Mouse (Mus musculus): ENCODE measurements around the gene Ccl6. TPM values are rescaled to one million over a fixed set of nuclear protein-coding genes. Genes with fewer than 3 reads are reported as not detected.

Ccl6 gene
- total and polyA plus RNA-seq, 2 experiments = 3.3 to 14.1 TPM

GRCm38 (mm10) chr11:83576927-83577555, 15.8 kb downstream of the Ccl6 start:
- 75% methylated on average over 4 of the region's 4 CpGs for WGBS
- Histone ChIP-seq H3K9ac (ENCODE audit: low read depth, low read length) (no peak overlapping the region), H3K27ac (replicated peaks; ENCODE audit: insufficient read depth, low read depth, low read length) (no peak overlapping the region), H3K27me3 (ENCODE audit: control insufficient read depth, insufficient read depth, low read length) (no peaks in the 10 kb centered on the region), H3K4me3 (ENCODE audit: insufficient read depth, low read depth, low read length) (no peak overlapping the region), H3K4me1 (ENCODE audit: control insufficient read depth, insufficient read depth, low read length) (peaks cover 7% of the 10 kb centered on the region), H3K36me3 (ENCODE audit: control insufficient read depth, insufficient read depth, low read length) (peaks cover 10% of the 10 kb centered on the region; the same call in 1 of the 2 replicates), H3K79me2 (ENCODE audit: control insufficient read depth, insufficient read depth, low read length) (no peaks in the 10 kb centered on the region)
- TF ChIP-seq CTCF (IDR thresholded peaks at IDR 0.05; ENCODE audit: low read depth, low read length) = no peak
- no peak for TF ChIP-seq POLR2A (IDR thresholded peaks at IDR 0.05; ENCODE audit: extremely low read depth, insufficient read depth, low read length)
- no peak for DNase-seq (ENCODE audit: extremely low read depth, low read depth, low spot score)

- Histone ChIP-seq H3K4me3 (ENCODE audit: insufficient read depth, low read depth, low read length) (no peak overlapping the region), H3K4me1 (ENCODE audit: control insufficient read depth, insufficient read depth, low read length) (peaks cover 11% of the 10 kb centered on the region; the same call in 1 of the 2 replicates), H3K79me2 (ENCODE audit: control insufficient read depth, insufficient read depth, low read length) (no peaks in the 10 kb centered on the region), H3K27me3 (ENCODE audit: control insufficient read depth, insufficient read depth, low read length) (no peaks in the 10 kb centered on the region), H3K36me3 (ENCODE audit: control insufficient read depth, insufficient read depth, low read length) (peaks cover 10% of the 10 kb centered on the region; the same call in 1 of the 2 replicates), H3K27ac (replicated peaks; ENCODE audit: insufficient read depth, low read depth, low read length) (no peak overlapping the region), H3K9ac (ENCODE audit: low read depth, low read length) (no peak overlapping the region)
- no peak for TF ChIP-seq POLR2A (IDR thresholded peaks at IDR 0.05; ENCODE audit: extremely low read depth, insufficient read depth, low read length)
- TF ChIP-seq CTCF (IDR thresholded peaks at IDR 0.05; ENCODE audit: low read depth, low read length) = no peak
- DNase-seq (ENCODE audit: extremely low read depth, low read depth, low spot score) = no peak
- WGBS = 74% methylated on average over 9 of the region's 9 CpGs
Measured at GRCm38 (mm10) chr11:83572834-83573233, 20.1 kb downstream of the Ccl6 start.

DNA sequence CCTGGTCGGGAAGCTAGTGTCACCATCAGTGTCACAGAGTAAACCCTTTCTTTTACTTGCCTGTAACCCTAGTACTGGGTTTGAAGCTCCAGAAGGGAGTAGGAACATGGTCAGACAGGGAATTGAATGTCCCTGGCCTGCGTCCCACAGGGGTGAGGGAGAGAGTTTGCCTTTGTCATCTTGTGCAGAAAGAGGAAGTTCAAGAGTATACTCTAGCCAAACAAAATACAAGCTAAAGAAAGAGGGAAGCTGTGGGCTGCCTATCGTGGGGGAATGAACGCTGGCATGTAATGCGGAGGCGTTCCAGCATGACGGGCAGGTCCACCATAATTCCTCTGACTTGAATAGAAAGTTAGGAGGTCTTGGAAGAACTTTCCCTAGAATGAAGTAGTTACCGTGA, 20.7 kb downstream of the Ccl6 start:
- peak; percentile 55 for DNase-seq (ENCODE audit: extremely low read depth, low read depth, low spot score)
- WGBS = 89% methylated on average over 8 of the region's 8 CpGs
- Histone ChIP-seq H3K27me3 (ENCODE audit: control insufficient read depth, insufficient read depth, low read length) (no peaks in the 10 kb centered on the region), H3K36me3 (ENCODE audit: control insufficient read depth, insufficient read depth, low read length) (peaks cover 10% of the 10 kb centered on the region; the same call in 1 of the 2 replicates), H3K27ac (replicated peaks; ENCODE audit: insufficient read depth, low read depth, low read length) (no peak overlapping the region), H3K4me3 (ENCODE audit: insufficient read depth, low read depth, low read length) (no peak overlapping the region), H3K9ac (ENCODE audit: low read depth, low read length) (no peak overlapping the region), H3K4me1 (ENCODE audit: control insufficient read depth, insufficient read depth, low read length) (peaks cover 11% of the 10 kb centered on the region; the same call in 1 of the 2 replicates), H3K79me2 (ENCODE audit: control insufficient read depth, insufficient read depth, low read length) (no peaks in the 10 kb centered on the region)
- no peak for TF ChIP-seq POLR2A (IDR thresholded peaks at IDR 0.05; ENCODE audit: extremely low read depth, insufficient read depth, low read length)
- no peak for TF ChIP-seq CTCF (IDR thresholded peaks at IDR 0.05; ENCODE audit: low read depth, low read length)

GRCm38 (mm10) chr11:83570189-83570588, 22.7 kb downstream of the Ccl6 start:
- DNase-seq (ENCODE audit: extremely low read depth, low read depth, low spot score) = peak; percentile 52
- Histone ChIP-seq H3K4me3 (ENCODE audit: insufficient read depth, low read depth, low read length) (no peak overlapping the region), H3K9ac (ENCODE audit: low read depth, low read length) (no peak overlapping the region), H3K27ac (replicated peaks; ENCODE audit: insufficient read depth, low read depth, low read length) (peak overlapping the region; percentile 30), H3K27me3 (ENCODE audit: control insufficient read depth, insufficient read depth, low read length) (no peaks in the 10 kb centered on the region), H3K36me3 (ENCODE audit: control insufficient read depth, insufficient read depth, low read length) (peaks cover 4% of the 10 kb centered on the region; the same call in 1 of the 2 replicates), H3K79me2 (ENCODE audit: control insufficient read depth, insufficient read depth, low read length) (no peaks in the 10 kb centered on the region), H3K4me1 (ENCODE audit: control insufficient read depth, insufficient read depth, low read length) (peaks cover 11% of the 10 kb centered on the region; the same call in 1 of the 2 replicates)
- TF ChIP-seq CTCF (IDR thresholded peaks at IDR 0.05; ENCODE audit: low read depth, low read length) = no peak
- no peak for TF ChIP-seq POLR2A (IDR thresholded peaks at IDR 0.05; ENCODE audit: extremely low read depth, insufficient read depth, low read length)
- WGBS = 17% methylated on average over 2 of the region's 2 CpGs

- Histone ChIP-seq H3K79me2 (ENCODE audit: control insufficient read depth, insufficient read depth, low read length) (no peaks in the 10 kb centered on the region), H3K27ac (replicated peaks; ENCODE audit: insufficient read depth, low read depth, low read length) (no peak overlapping the region), H3K4me1 (ENCODE audit: control insufficient read depth, insufficient read depth, low read length) (peaks cover 11% of the 10 kb centered on the region; the same call in 1 of the 2 replicates), H3K27me3 (ENCODE audit: control insufficient read depth, insufficient read depth, low read length) (no peaks in the 10 kb centered on the region), H3K9ac (ENCODE audit: low read depth, low read length) (no peak overlapping the region), H3K4me3 (ENCODE audit: insufficient read depth, low read depth, low read length) (no peak overlapping the region), H3K36me3 (ENCODE audit: control insufficient read depth, insufficient read depth, low read length) (no peaks in the 10 kb centered on the region)
- 96% methylated on average over 7 of the region's 7 CpGs for WGBS
- TF ChIP-seq POLR2A (IDR thresholded peaks at IDR 0.05; ENCODE audit: extremely low read depth, insufficient read depth, low read length) = no peak
- no peak for TF ChIP-seq CTCF (IDR thresholded peaks at IDR 0.05; ENCODE audit: low read depth, low read length)
- no peak for DNase-seq (ENCODE audit: extremely low read depth, low read depth, low spot score)
Measured at GRCm38 (mm10) chr11:83569249-83569648, 23.6 kb downstream of the Ccl6 start.

DNA sequence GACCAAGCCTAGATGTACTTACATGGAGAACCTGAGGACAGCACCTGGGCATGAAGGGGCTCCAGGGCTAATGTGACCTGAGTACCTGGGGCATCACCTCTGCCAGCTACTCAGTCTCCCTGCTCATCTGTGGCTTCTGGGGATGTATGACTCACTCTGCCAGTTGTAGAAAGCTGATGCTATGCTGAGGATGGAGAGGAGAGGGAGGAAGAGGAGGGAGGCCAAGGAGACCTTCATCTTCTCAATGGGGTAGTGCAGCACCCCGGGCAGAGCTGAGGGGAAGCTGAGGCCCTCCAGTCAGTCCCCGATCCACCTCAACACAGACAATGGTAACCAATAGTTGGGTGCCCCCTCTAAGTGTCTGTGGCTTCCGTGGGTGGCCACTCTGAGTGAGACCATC, 24.1 kb downstream of the Ccl6 start:
- H3K4me1 ChIP-seq (ENCODE audit: control insufficient read depth, insufficient read depth, low read length) = peaks cover 11% of the 10 kb centered on the region; the same call in 1 of the 2 replicates
- no peaks in the 10 kb centered on the region for H3K36me3 ChIP-seq (ENCODE audit: control insufficient read depth, insufficient read depth, low read length)
- H3K9ac ChIP-seq (ENCODE audit: low read depth, low read length) = no peak overlapping the region
- TF ChIP-seq CTCF (IDR thresholded peaks at IDR 0.05; ENCODE audit: low read depth, low read length) = no peak
- no peak for TF ChIP-seq POLR2A (IDR thresholded peaks at IDR 0.05; ENCODE audit: extremely low read depth, insufficient read depth, low read length)
- DNase-seq (ENCODE audit: extremely low read depth, low read depth, low spot score) = no peak
- no peak overlapping the region for H3K4me3 ChIP-seq (ENCODE audit: insufficient read depth, low read depth, low read length)
- no peaks in the 10 kb centered on the region for H3K79me2 ChIP-seq (ENCODE audit: control insufficient read depth, insufficient read depth, low read length)
- no peaks in the 10 kb centered on the region for H3K27me3 ChIP-seq (ENCODE audit: control insufficient read depth, insufficient read depth, low read length)
- no peak overlapping the region for H3K27ac ChIP-seq (replicated peaks; ENCODE audit: insufficient read depth, low read depth, low read length)
- WGBS = 82% methylated on average over 3 of the region's 3 CpGs
